Mouse (Mus musculus): ENCODE data around the gene Gm20431. TPM values are rescaled to one million over a fixed set of nuclear protein-coding genes. Genes with fewer than 3 reads are reported as not detected.

Gene Gm20431
- polyA plus RNA-seq, 1 experiment from 2014 or later, result 8.2 TPM

DNA sequence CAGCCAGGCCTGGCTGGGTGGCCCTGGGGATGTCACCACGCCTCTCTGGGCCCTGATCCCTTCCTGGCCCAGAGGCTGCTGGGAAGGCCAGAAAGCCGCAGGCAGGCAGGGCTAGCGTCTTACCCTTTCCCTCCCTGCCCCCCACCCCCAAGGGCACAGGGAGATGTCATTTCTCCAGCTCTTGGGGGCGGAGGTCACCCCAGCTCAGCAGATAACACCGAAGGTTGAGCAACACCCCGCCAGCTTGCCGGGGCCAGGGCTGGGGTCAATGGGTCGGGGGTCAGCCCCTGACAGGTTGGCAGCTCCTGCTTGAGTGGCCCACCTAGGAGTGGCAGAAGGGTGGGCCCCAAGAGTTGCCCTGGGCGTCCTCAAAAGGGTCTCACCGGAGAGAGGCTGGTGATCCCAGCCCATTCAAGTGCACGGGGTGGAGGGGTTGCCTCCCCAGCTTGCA, 26.4 kb upstream of the Gm20431 start:
- no peak overlapping the region for H3K4me2 ChIP-seq
- no peak for ATAC-seq
- H3K9ac ChIP-seq, result no peak overlapping the region
- H3K4me3 ChIP-seq, result no peak overlapping the region
- no peaks in the 10 kb centered on the region for H3K9me3 ChIP-seq (replicated peaks)
- H3K36me3 ChIP-seq (ENCODE audit: poor library complexity, severe bottlenecking), result no peaks in the 10 kb centered on the region
- H3K27ac ChIP-seq, result no peak overlapping the region
- H3K4me1 ChIP-seq, result peaks cover 11% of the 10 kb centered on the region
- 56% methylated on average over 11 of the region's 11 CpGs for WGBS
- peaks cover 73% of the 10 kb centered on the region for H3K27me3 ChIP-seq

DNA sequence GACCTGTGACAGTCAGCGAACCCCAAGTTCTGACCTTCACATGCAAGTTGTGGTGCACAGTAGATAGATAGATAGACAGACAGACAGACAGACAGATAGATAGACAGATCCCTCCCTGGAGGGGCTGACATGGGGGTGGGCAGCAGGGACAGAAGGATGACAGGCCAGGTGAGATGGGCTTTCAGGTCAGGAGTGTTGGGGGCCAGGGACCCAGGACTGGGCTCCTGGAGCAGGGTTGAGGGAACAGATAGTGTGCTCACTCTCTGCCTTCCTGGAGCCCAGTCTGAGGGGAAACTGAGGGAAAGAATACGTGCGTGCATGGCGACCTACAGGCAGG, 25.9 kb upstream of the Gm20431 start:
- Histone ChIP-seq H3K9me3 (replicated peaks) (no peaks in the 10 kb centered on the region), H3K9ac (no peak overlapping the region), H3K4me3 (no peak overlapping the region), H3K4me1 (peaks cover 11% of the 10 kb centered on the region), H3K27me3 (peaks cover 68% of the 10 kb centered on the region), H3K36me3 (ENCODE audit: poor library complexity, severe bottlenecking) (no peaks in the 10 kb centered on the region), H3K4me2 (no peak overlapping the region), H3K27ac (no peak overlapping the region)
- WGBS, result 79% methylated on average over 4 of the region's 4 CpGs
- no peak for ATAC-seq

DNA sequence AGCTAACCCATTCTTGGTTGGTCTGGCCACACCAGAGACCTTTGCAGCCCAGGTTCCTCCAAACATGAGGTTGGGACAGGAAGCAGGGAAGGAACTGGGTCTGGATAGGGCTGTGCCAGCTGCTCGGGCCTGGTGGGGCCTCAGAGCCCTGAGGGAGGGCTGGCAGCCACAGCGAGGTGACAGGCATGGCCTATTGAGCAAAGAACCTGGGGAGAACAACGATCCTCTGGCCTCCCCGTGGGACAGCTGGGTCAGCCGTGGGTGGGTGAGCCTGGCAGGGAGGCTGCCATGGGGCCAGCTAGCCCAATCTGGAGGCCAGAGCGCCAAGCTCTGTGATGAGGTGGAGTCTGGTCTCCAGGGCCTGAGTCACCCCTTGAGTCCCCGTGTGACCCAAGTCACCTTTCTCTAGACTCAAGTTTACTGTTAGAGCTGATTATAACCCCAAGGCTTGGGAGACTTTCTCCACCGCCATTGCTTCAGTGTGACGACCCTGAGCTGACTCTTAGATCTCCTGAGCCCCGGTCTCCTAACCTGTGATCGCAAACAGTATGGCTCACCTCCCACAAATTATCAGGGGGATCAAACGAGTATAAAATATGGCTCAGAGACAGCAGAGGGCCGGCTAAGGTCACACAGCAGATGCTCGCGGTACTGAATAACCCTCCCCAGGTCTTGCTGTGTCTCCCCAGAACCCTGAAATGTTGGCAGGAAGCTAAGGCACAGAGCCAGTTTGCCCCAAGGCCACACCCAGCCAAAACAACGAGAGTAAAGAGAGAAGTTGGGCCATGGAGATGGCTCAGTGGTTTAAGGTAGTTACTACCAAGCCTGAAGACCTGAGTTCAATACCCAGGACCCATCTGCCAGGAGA, 25.3 kb upstream of the Gm20431 start:
- Histone ChIP-seq H3K27me3 (peaks cover 62% of the 10 kb centered on the region), H3K4me3 (no peak overlapping the region), H3K9ac (no peak overlapping the region), H3K4me1 (peaks cover 11% of the 10 kb centered on the region), H3K9me3 (replicated peaks) (no peaks in the 10 kb centered on the region), H3K36me3 (ENCODE audit: poor library complexity, severe bottlenecking) (no peaks in the 10 kb centered on the region), H3K4me2 (no peak overlapping the region), H3K27ac (no peak overlapping the region)
- no peak for ATAC-seq
- WGBS, result 81% methylated on average over 16 of the region's 16 CpGs

- WGBS, result 83% methylated on average over 3 of the region's 3 CpGs
- no peak for ATAC-seq
- Histone ChIP-seq H3K27me3 (peaks cover 55% of the 10 kb centered on the region), H3K4me2 (no peak overlapping the region), H3K4me1 (peaks cover 11% of the 10 kb centered on the region), H3K27ac (no peak overlapping the region), H3K4me3 (no peak overlapping the region), H3K36me3 (ENCODE audit: poor library complexity, severe bottlenecking) (no peaks in the 10 kb centered on the region), H3K9ac (no peak overlapping the region), H3K9me3 (replicated peaks) (no peaks in the 10 kb centered on the region)
Observed at GRCm38 (mm10) chr2:167685865-167686264, 24.6 kb upstream of the Gm20431 start.

DNA sequence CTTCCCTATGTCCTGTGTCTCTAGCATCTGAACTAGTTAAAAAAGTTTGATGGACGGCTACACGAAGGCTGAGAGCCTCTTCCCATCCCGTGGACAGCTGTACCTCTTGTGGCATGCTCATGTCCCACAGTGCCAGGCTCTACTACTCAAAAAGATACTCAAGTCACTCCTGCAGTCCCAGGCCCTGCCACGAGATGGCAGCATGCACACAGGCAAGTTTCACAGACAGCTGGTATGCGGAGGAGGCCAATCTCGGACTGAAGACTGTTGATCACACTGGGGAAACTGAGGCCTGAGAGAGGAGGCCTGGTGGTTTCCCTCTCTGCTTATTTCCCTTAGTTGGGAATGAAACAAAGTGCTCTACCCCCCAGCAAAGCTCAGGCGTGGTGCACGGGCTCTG, 23.8 kb upstream of the Gm20431 start:
- no peaks in the 10 kb centered on the region for H3K9me3 ChIP-seq (replicated peaks)
- peaks cover 11% of the 10 kb centered on the region for H3K4me1 ChIP-seq
- no peak overlapping the region for H3K9ac ChIP-seq
- no peak overlapping the region for H3K4me2 ChIP-seq
- no peak overlapping the region for H3K4me3 ChIP-seq
- H3K27me3 ChIP-seq, result peaks cover 48% of the 10 kb centered on the region
- WGBS, result 6% methylated on average over 8 of the region's 8 CpGs
- no peak overlapping the region for H3K27ac ChIP-seq
- no peaks in the 10 kb centered on the region for H3K36me3 ChIP-seq (ENCODE audit: poor library complexity, severe bottlenecking)
- peak; percentile 23; the same call in 1 of the 2 replicates for ATAC-seq

GRCm38 (mm10) chr2:167683721-167684120, 22.4 kb upstream of the Gm20431 start:
- no peak overlapping the region for H3K27ac ChIP-seq
- no peaks in the 10 kb centered on the region for H3K36me3 ChIP-seq (ENCODE audit: poor library complexity, severe bottlenecking)
- H3K4me3 ChIP-seq, result no peak overlapping the region
- no peak overlapping the region for H3K9ac ChIP-seq
- no peaks in the 10 kb centered on the region for H3K9me3 ChIP-seq (replicated peaks)
- H3K4me1 ChIP-seq, result no peaks in the 10 kb centered on the region
- no peak for ATAC-seq
- WGBS, result 89% methylated on average over 3 of the region's 3 CpGs
- H3K4me2 ChIP-seq, result no peak overlapping the region
- peaks cover 35% of the 10 kb centered on the region for H3K27me3 ChIP-seq

GRCm38 (mm10) chr2:167680657-167681056, 19.4 kb upstream of the Gm20431 start:
- 51% methylated on average over 5 of the region's 5 CpGs for WGBS
- Histone ChIP-seq H3K4me2 (no peak overlapping the region), H3K27me3 (peaks cover 13% of the 10 kb centered on the region; the same call in 1 of the 2 replicates), H3K9me3 (replicated peaks) (no peaks in the 10 kb centered on the region), H3K36me3 (ENCODE audit: poor library complexity, severe bottlenecking) (no peaks in the 10 kb centered on the region), H3K27ac (no peak overlapping the region), H3K4me1 (no peaks in the 10 kb centered on the region), H3K4me3 (no peak overlapping the region), H3K9ac (no peak overlapping the region)
- no peak for ATAC-seq

- H3K27me3 ChIP-seq, result peaks cover 9% of the 10 kb centered on the region; the same call in 1 of the 2 replicates
- peak; percentile 69; the same call in 1 of the 2 replicates for ATAC-seq
- H3K27ac ChIP-seq, result no peak overlapping the region
- H3K4me2 ChIP-seq, result no peak overlapping the region
- no peaks in the 10 kb centered on the region for H3K9me3 ChIP-seq (replicated peaks)
- no peak overlapping the region for H3K9ac ChIP-seq
- H3K36me3 ChIP-seq (ENCODE audit: poor library complexity, severe bottlenecking), result no peaks in the 10 kb centered on the region
- H3K4me1 ChIP-seq, result no peaks in the 10 kb centered on the region
- 2% methylated on average over 13 of the region's 13 CpGs for WGBS
- H3K4me3 ChIP-seq, result no peak overlapping the region
Observed at GRCm38 (mm10) chr2:167679902-167680430, 18.7 kb upstream of the Gm20431 start.

GRCm38 (mm10) chr2:167678600-167678999, 17.3 kb upstream of the Gm20431 start:
- H3K27me3 ChIP-seq, result peaks cover 5% of the 10 kb centered on the region; the same call in 1 of the 2 replicates
- H3K4me3 ChIP-seq, result no peak overlapping the region
- no peaks in the 10 kb centered on the region for H3K9me3 ChIP-seq (replicated peaks)
- no peaks in the 10 kb centered on the region for H3K4me1 ChIP-seq
- H3K27ac ChIP-seq, result no peak overlapping the region
- no peak overlapping the region for H3K9ac ChIP-seq
- H3K36me3 ChIP-seq (ENCODE audit: poor library complexity, severe bottlenecking), result no peaks in the 10 kb centered on the region
- no peak for ATAC-seq
- H3K4me2 ChIP-seq, result no peak overlapping the region
- WGBS, result 46% methylated on average over 5 of the region's 5 CpGs

DNA sequence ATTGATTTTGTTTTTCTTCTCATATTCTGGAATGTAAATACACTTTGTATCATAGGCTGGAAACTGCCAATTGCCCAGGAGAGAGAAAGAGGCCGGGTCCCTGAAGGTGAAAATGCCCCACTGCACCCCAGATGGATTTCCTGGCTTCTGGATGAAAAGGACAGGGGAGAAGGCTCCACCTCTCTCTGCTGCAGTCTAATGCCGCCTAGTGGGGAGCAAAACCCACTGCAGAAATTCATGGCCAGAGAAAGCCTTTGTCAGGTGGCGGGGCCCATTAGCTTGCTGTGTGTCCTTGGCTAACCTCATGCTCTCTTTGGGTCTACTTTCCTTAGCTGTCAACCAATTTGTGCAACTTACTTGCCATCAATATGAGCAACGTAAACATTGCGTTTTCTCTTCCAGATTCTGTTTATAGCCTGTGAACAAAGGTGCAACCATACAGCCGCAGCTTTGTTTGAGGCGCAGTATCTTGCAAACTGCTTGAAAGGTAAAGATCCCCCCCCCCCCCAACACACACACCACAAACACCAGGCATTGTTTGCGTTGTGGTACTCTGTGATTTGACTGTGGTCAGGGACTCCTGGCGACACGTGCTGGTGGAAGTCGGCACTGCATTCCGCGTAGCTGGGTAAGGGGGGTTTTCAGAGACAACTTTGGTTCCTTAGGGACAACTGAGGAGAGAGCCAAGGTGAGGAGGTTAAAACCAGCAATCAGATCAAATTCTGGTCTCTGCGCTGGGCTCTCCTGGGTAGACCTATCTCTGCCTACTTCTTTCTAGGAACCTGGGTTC, 14.0 kb upstream of the Gm20431 start:
- ATAC-seq, result no peak
- no peaks in the 10 kb centered on the region for H3K4me1 ChIP-seq
- no peaks in the 10 kb centered on the region for H3K36me3 ChIP-seq (ENCODE audit: poor library complexity, severe bottlenecking)
- no peak overlapping the region for H3K4me3 ChIP-seq
- H3K9ac ChIP-seq, result no peak overlapping the region
- WGBS, result 42% methylated on average over 14 of the region's 14 CpGs
- H3K27me3 ChIP-seq, result peaks cover 5% of the 10 kb centered on the region; the same call in 1 of the 2 replicates
- no peak overlapping the region for H3K27ac ChIP-seq
- H3K4me2 ChIP-seq, result no peak overlapping the region
- no peaks in the 10 kb centered on the region for H3K9me3 ChIP-seq (replicated peaks)

DNA sequence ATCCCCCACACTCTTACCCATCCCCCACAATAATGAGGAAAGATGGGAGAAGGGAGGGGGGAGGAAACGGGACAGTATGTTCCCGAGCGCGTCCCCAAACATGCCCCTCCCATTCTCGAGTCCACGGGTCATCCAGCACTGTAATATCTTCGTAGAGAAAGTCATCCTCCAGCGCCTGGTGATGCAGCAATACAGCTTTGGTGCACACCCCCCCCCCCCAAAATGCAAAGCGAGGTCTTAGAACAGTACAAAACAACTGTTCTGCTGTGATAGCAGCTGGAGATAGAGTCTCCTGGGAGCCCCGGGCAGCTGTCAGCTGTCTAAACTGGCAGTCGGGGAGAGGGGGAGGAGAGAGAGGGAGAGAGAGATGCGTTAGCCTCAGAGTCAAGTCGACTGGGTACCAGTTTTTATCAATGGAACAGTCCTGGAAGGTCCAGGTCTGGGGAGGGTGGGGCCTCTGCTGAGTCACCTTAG, 11.0 kb upstream of the Gm20431 start:
- 41% methylated on average over 13 of the region's 13 CpGs for WGBS
- H3K4me3 ChIP-seq, result no peak overlapping the region
- H3K36me3 ChIP-seq (ENCODE audit: poor library complexity, severe bottlenecking), result no peaks in the 10 kb centered on the region
- no peaks in the 10 kb centered on the region for H3K4me1 ChIP-seq
- H3K4me2 ChIP-seq, result no peak overlapping the region
- H3K27me3 ChIP-seq, result no peaks in the 10 kb centered on the region
- no peak overlapping the region for H3K9ac ChIP-seq
- no peak overlapping the region for H3K27ac ChIP-seq
- ATAC-seq, result no peak
- no peaks in the 10 kb centered on the region for H3K9me3 ChIP-seq (replicated peaks)

DNA sequence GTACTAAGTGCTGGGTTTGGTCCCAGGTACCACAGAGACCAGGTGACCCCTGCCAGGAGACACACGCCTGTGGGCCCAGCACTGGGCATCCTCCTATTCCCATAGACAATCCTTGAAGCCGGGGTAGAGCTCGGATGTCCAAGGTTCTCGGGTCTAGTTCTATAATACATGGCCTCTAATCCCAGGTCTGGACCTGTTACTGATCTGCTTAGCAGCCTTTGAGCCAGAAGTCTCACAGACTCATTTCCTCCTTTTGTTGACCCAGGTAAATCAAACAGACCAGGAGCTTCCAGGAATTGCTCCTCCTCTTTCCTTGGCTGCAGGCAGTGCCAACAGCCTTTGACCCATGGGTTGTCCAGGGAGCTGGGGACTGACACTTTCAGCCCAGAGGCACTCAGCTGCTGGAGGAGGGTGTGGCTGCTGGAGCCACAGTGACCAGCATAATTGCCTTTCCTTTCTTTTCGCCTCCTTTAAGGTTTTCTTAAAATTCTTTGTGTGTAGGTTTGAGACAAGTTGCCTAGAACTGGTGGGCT, 9.9 kb upstream of the Gm20431 start:
- H3K36me3 ChIP-seq (ENCODE audit: poor library complexity, severe bottlenecking), result no peaks in the 10 kb centered on the region
- H3K4me2 ChIP-seq, result 0 out of 2 replicates have a peak overlapping the region, but pooled peaks have one; percentile 2
- H3K4me1 ChIP-seq, result no peaks in the 10 kb centered on the region
- no peak overlapping the region for H3K9ac ChIP-seq
- H3K27me3 ChIP-seq, result no peaks in the 10 kb centered on the region
- WGBS, result 90% methylated on average over 5 of the region's 5 CpGs
- no peak overlapping the region for H3K4me3 ChIP-seq
- no peak for ATAC-seq
- no peak overlapping the region for H3K27ac ChIP-seq
- no peaks in the 10 kb centered on the region for H3K9me3 ChIP-seq (replicated peaks)

All from forebrain, embryonic 13.5 days (tissue).